Mouse (Mus musculus) erythroblast, embryonic 14.5 days (primary cell): ENCODE data around the gene Rpp40. TPM values are rescaled to one million over a fixed set of nuclear protein-coding genes. Genes with fewer than 3 reads are reported as not detected.

ENCODE experiments used
- H3K27me3 ChIP-seq: 2 replicates; pipeline ENCODE4 v1.6.1; 2012; ENCODE audit warnings: inconsistent platforms; ENCODE audit not compliant: control insufficient read depth
- H3K36me3 ChIP-seq: 2 replicates; pipeline ENCODE4 v1.6.1; 2012; ENCODE audit warnings: mild to moderate bottlenecking, inconsistent platforms; ENCODE audit not compliant: control insufficient read depth
- H3K4me1 ChIP-seq: 2 replicates; pipeline ENCODE4 v1.6.1; 2012; ENCODE audit warnings: inconsistent platforms; ENCODE audit not compliant: control insufficient read depth
- H3K4me3 ChIP-seq: replicated peaks from 2 replicates; pipeline ENCODE3; 2012; ENCODE audit warnings: moderate library complexity, mild to moderate bottlenecking, inconsistent platforms
- H3K9me3 ChIP-seq: 2 replicates; pipeline ENCODE4 v1.6.1; 2012; ENCODE audit warnings: low read length, inconsistent platforms, mixed read lengths; ENCODE audit not compliant: control insufficient read depth
- GATA1 ChIP-seq: IDR thresholded peaks from 2 replicates; pipeline ENCODE4 v1.6.1; 2012; ENCODE audit warnings: low read length, inconsistent platforms, mixed read lengths
- TAL1 ChIP-seq: IDR thresholded peaks from 3 replicates; pipeline ENCODE4 v1.6.1; 2012; ENCODE audit warnings: low read length, inconsistent platforms, mixed read lengths
- polyA plus RNA-seq: library from polyadenylated mRNA; stranded (reverse); fragments of >175 nt; gene quantifications from 2 replicates; pipeline ENCODE4 v1.2.3, GENCODE M21; 2012

Rpp40 gene
- polyA plus RNA-seq, 1 experiment: 0.42 TPM

- TF ChIP-seq GATA1 (no peak), TAL1 (no peak)
- Histone ChIP-seq H3K4me1 (peaks cover 22% of the 10 kb centered on the region), H3K9me3 (no peaks in the 10 kb centered on the region), H3K4me3 (peak overlapping the region; percentile 75), H3K27me3 (no peaks in the 10 kb centered on the region), H3K36me3 (no peaks in the 10 kb centered on the region)
These were observed 781 bp downstream of the Rpp40 start for GRCm38 (mm10) chr13:35905378-35905777.

- Histone ChIP-seq H3K4me3 (no peak overlapping the region), H3K9me3 (no peaks in the 10 kb centered on the region; the same call in 1 of the 2 replicates), H3K27me3 (no peaks in the 10 kb centered on the region), H3K4me1 (no peaks in the 10 kb centered on the region), H3K36me3 (no peaks in the 10 kb centered on the region; the same call in 1 of the 2 replicates)
- TF ChIP-seq GATA1 (no peak), TAL1 (no peak)
These were observed 13.3 kb downstream of the Rpp40 start for GRCm38 (mm10) chr13:35892866-35893265.

DNA sequence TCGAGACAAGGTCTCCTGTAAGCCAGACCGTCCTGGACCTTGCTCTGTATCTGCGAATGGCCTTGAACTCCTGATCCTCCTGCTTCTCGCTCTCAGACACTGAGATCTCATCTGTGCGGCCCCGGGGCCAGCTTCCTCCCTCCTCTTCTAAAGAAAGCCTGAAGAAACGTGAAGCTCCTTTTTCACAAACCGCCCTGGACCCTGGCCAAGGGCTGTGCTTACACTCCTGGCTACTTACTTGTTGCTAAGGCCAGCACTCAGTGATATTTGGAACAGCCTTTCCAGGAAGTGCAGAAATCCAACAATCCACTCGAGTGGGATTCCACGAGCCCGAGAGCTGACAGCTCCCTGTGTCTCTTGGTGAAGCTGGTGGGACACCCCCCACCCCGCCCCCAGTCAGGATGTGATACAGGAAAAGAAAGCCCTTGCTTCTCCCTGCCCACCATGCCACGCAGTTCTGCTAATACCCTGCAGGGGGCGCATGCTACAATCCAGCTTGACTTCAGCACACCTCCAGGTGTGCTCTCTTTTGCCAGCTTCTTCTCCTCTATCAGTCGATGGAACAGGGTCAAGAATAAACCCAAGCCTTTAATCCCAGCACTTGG lies 19.9 kb downstream of the Rpp40 start:
- Histone ChIP-seq H3K4me3 (no peak overlapping the region), H3K36me3 (no peaks in the 10 kb centered on the region), H3K4me1 (no peaks in the 10 kb centered on the region), H3K9me3 (no peaks in the 10 kb centered on the region; the same call in 1 of the 2 replicates), H3K27me3 (no peaks in the 10 kb centered on the region; the same call in 1 of the 2 replicates)
- no peak for TF ChIP-seq TAL1
- TF ChIP-seq GATA1: no peak

- no peaks in the 10 kb centered on the region; the same call in 1 of the 2 replicates for H3K27me3 ChIP-seq
- no peak overlapping the region for H3K4me3 ChIP-seq
- H3K9me3 ChIP-seq: no peaks in the 10 kb centered on the region
- no peaks in the 10 kb centered on the region for H3K4me1 ChIP-seq
- TF ChIP-seq TAL1 (no peak), GATA1 (no peak)
- peaks cover 4% of the 10 kb centered on the region for H3K36me3 ChIP-seq
These were observed 25.6 kb downstream of the Rpp40 start for GRCm38 (mm10) chr13:35880555-35881046.

DNA sequence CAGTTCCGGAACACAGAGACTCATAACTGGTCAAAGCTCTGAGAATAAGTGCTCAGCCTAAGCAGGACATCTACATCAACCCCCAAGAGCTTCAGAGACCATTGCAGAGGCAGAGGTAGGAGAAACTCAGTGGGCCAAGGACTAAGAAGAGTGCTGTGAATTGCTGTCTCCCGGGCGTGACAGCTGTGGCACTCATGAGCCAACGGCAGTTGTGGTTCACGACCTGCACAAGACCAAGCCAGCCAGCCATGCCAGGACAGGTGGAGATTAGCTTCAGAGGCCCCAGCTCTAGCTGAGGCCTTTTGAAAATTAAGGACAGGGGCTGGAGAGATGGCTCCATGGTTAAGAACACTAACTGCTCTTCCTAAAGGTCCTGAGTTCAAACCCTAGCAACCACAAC lies 26.6 kb downstream of the Rpp40 start:
- Histone ChIP-seq H3K36me3 (peaks cover 9% of the 10 kb centered on the region), H3K27me3 (no peaks in the 10 kb centered on the region; the same call in 1 of the 2 replicates), H3K4me1 (no peaks in the 10 kb centered on the region), H3K4me3 (no peak overlapping the region), H3K9me3 (no peaks in the 10 kb centered on the region)
- no peak for TF ChIP-seq GATA1
- TF ChIP-seq TAL1: no peak

- Histone ChIP-seq H3K4me1 (no peaks in the 10 kb centered on the region), H3K27me3 (no peaks in the 10 kb centered on the region), H3K9me3 (no peaks in the 10 kb centered on the region), H3K4me3 (no peak overlapping the region), H3K36me3 (peaks cover 14% of the 10 kb centered on the region)
- TF ChIP-seq TAL1 (no peak), GATA1 (no peak)
These were observed 27.1 kb downstream of the Rpp40 start for GRCm38 (mm10) chr13:35879068-35879467.

DNA sequence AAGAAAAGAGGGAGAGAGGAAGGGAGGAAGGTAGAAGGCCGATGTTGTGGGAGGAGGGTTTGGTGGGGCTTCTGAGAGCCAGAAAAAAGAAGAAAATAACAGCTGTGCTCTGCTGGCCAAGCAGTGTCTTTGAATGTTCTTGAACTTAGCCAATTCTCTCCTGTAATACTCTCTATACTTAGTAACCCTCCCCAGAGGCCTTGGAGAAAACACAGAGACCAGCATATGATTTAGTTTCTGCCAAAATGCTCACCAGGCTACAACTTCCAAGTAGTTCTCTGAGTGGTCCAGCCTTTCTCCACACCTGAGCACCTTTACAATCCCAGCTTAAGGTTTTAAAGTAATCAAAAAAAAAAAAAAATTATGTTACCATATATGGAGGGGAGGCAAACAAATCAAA lies 27.9 kb downstream of the Rpp40 start:
- Histone ChIP-seq H3K4me3 (no peak overlapping the region), H3K36me3 (peaks cover 20% of the 10 kb centered on the region), H3K9me3 (no peaks in the 10 kb centered on the region), H3K27me3 (no peaks in the 10 kb centered on the region), H3K4me1 (no peaks in the 10 kb centered on the region)
- TF ChIP-seq GATA1 (no peak), TAL1 (no peak)

- peaks cover 49% of the 10 kb centered on the region for H3K36me3 ChIP-seq
These were observed 30.8 kb downstream of the Rpp40 start for GRCm38 (mm10) chr13:35875396-35875795.

DNA sequence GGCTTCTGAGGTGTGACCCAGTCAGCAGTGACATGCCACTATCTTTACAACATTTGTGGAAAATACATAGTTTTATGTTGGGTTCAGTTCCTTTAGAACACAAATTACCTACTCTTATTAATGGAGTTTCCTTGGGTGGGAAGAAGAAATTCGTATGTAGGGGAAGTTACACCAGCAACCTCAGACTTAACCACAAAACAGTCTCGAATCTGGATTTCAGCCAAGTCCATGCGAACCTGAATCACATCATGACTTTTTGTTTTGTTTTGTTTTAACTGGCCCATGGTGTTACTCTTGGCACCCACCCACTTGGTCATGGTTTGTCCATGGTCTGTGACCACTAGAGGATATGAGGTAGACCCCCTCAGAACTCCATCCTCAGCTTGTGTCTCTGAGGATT lies 35.1 kb downstream of the Rpp40 start:
- TF ChIP-seq TAL1: no peak
- no peak for TF ChIP-seq GATA1
- Histone ChIP-seq H3K27me3 (no peaks in the 10 kb centered on the region), H3K36me3 (peaks cover 92% of the 10 kb centered on the region)

More at GRCm38 (mm10) chr13:35875396-35875795, 30.8 kb downstream of the Rpp40 start:
- TF ChIP-seq TAL1: no peak
- TF ChIP-seq GATA1: no peak
- Histone ChIP-seq H3K9me3 (no peaks in the 10 kb centered on the region), H3K4me1 (no peaks in the 10 kb centered on the region; the same call in 1 of the 2 replicates), H3K27me3 (no peaks in the 10 kb centered on the region), H3K4me3 (no peak overlapping the region)

DNA sequence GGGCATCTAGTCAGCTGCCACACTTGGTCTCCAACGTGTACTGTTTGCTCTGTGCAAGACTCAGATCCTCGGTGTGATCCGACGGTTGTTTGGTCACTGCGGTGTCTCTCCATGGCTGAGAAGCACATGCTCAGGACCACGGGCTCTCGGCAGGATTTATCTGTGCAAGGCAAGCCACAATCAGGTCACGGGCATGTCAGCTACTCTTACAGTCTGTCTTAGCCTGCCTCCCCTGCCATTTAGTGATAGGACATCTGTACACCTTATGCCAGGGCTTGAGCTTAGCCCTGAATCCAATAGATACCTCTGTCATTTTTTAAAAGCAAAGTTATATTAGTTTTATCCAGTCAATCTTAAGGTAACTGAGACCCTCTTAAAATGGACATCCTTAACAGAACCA lies 35.5 kb downstream of the Rpp40 start:
- TF ChIP-seq GATA1: no peak
- no peak for TF ChIP-seq TAL1
- H3K36me3 ChIP-seq: peaks cover 93% of the 10 kb centered on the region
- peaks cover 2% of the 10 kb centered on the region for H3K4me1 ChIP-seq
- H3K4me3 ChIP-seq: no peak overlapping the region
- no peaks in the 10 kb centered on the region for H3K27me3 ChIP-seq
- H3K9me3 ChIP-seq: no peaks in the 10 kb centered on the region

More for the DNA sequence above, 35.1 kb downstream of the Rpp40 start:
- Histone ChIP-seq H3K4me1 (peaks cover 2% of the 10 kb centered on the region), H3K9me3 (no peaks in the 10 kb centered on the region), H3K4me3 (no peak overlapping the region)
